Mouse (Mus musculus) embryonic fibroblast, embryonic 13.5 days (primary cell): Measurements from ENCODE around the gene Parp12.

Experiments used
- CTCF ChIP-seq: IDR thresholded peaks from 2 replicates; pipeline ENCODE4 v1.5.1; 2011; ENCODE audit warnings: mild to moderate bottlenecking, control low read depth, low read length, moderate library complexity, borderline replicate concordance; ENCODE audit not compliant: insufficient read depth
- POLR2A ChIP-seq: IDR thresholded peaks from 2 replicates; pipeline ENCODE4 v1.6.1; 2011; ENCODE audit warnings: low read depth, mild to moderate bottlenecking, control low read depth, low read length, moderate library complexity

GRCm38 (mm10) chr6:39054206-39054864 lies 63.8 kb downstream of the Parp12 start:
- TF ChIP-seq CTCF = no peak
- no peak for TF ChIP-seq POLR2A
